Mouse (Mus musculus) stomach, embryonic 14.5 days (tissue): Measurements from ENCODE around the gene Rap2a. TPM values are rescaled to one million over a fixed set of nuclear protein-coding genes. Genes with fewer than 3 reads are reported as not detected.

Experiments used
- ATAC-seq: fragments of 200-750 bp; cut with Nextera tagmentation; 2 replicates; pipeline ENCODE4 v1.8.0; 2017; ENCODE audit warnings: low read depth, moderate TSS enrichment; ENCODE audit not compliant: insufficient number of reproducible peaks, insufficient read depth, low FRiP score
- H3K27ac ChIP-seq: fragments of 300-500 bp; sonication (generic); 2 replicates; pipeline ENCODE4 v1.5.1; 2014; ENCODE audit warnings: mild to moderate bottlenecking, low read length, moderate library complexity, mixed read lengths
- H3K27me3 ChIP-seq: fragments of 300-500 bp; sonication (generic); 2 replicates; pipeline ENCODE4 v1.6.1; 2014; ENCODE audit warnings: low read length, control low read depth, mixed read lengths; ENCODE audit not compliant: control insufficient read depth, insufficient read depth
- H3K36me3 ChIP-seq: fragments of 300-500 bp; sonication (generic); 2 replicates; pipeline ENCODE4 v1.6.1; 2014; ENCODE audit warnings: mild to moderate bottlenecking, control low read depth, low read length, moderate library complexity, mixed read lengths; ENCODE audit not compliant: control insufficient read depth, insufficient read depth
- H3K4me1 ChIP-seq: fragments of 300-500 bp; sonication (generic); 2 replicates; pipeline ENCODE4 v1.6.1; 2014; ENCODE audit warnings: low read length, control low read depth, mixed read lengths; ENCODE audit not compliant: control insufficient read depth, insufficient read depth
- H3K4me2 ChIP-seq: fragments of 300-500 bp; sonication (generic); replicated peaks from 2 replicates; pipeline ENCODE4 v1.6.1; 2014; ENCODE audit warnings: low read depth, low read length, control low read depth
- H3K4me3 ChIP-seq: fragments of 300-500 bp; sonication (generic); 2 replicates; pipeline ENCODE4 v1.5.1; 2014; ENCODE audit warnings: low read depth, low read length, control low read depth
- H3K9ac ChIP-seq: fragments of 300-500 bp; sonication (generic); replicated peaks from 2 replicates; pipeline ENCODE4 v1.6.1; 2014; ENCODE audit warnings: low read depth, mild to moderate bottlenecking, control low read depth, low read length, moderate library complexity, mixed read lengths
- H3K9me3 ChIP-seq: fragments of 300-500 bp; sonication (generic); 2 replicates; pipeline ENCODE4 v1.6.1; 2016; ENCODE audit warnings: low read depth, low read length, control low read depth; ENCODE audit not compliant: control insufficient read depth
- WGBS: fragments of 180-500 bp; shearing (Covaris S2); extraction: QIAGEN DNeasy Blood & Tissue Kit; methylation state at CpG from one replicate; pipeline ENCODE4 v1.1.7; 2014; 5-methylcytosine and 5-hydroxymethylcytosine counted together
- polyA plus RNA-seq: library from polyadenylated mRNA; unstranded; fragments of >200 nt; fragmentation: Nextera tagmentation; extraction: Ambion mirVana; gene quantifications from 2 replicates; pipeline ENCODE4 v1.2.1, GENCODE M21; 2014

The Rap2a gene
- polyA plus RNA-seq = 11.9 and 13.0 TPM in 2 replicates

DNA sequence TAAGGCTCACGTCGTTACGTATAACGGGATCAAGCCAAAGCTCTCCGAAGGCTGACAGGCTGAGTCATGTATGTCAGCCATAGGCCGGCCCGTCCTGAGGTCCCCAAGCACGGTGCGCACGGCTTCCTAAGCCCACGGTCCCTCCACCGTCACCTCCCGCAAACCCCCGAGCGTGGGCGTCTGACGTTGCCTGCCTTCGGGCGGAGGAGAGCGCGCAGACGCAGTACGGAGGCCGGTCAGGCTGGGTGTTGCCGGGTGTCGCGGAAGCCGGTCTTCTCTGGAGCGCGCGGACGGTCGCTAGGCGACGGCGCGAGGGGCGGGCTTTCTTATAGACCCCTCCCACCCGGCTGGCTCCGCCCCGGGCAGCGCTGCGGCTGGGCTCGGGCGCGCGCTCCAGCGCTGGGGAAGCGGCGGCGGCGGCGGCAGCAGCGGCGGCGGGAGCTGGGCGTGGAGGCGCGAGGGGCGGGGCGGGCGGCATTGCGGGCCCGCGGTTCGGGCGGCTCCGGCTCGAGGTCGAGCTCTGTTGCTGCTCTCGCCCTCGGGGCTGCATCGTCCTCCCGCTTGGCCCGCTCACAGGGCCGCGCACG lies at the start of gene Rap2a:
Gene Rap2a (plus strand): TSS at position 463 of the 587 bp plus-strand sequence.
- peak within 1 kb of the TSS; percentile 91 for H3K27ac ChIP-seq
- H3K36me3 ChIP-seq = no peaks in the 10 kb centered on the region
- no peaks in the 10 kb centered on the region for H3K9me3 ChIP-seq
- peaks cover 9% of the 10 kb centered on the region for H3K4me1 ChIP-seq
- H3K4me3 ChIP-seq = peak within 1 kb of the TSS; percentile 82
- peak; percentile 90 for ATAC-seq
- peak within 1 kb of the TSS; percentile 84 for H3K9ac ChIP-seq
- peak within 1 kb of the TSS; percentile 53 for H3K4me2 ChIP-seq
- H3K27me3 ChIP-seq = no peaks in the 10 kb centered on the region
- under 1% methylated on average over 76 of the region's 78 CpGs for WGBS

DNA sequence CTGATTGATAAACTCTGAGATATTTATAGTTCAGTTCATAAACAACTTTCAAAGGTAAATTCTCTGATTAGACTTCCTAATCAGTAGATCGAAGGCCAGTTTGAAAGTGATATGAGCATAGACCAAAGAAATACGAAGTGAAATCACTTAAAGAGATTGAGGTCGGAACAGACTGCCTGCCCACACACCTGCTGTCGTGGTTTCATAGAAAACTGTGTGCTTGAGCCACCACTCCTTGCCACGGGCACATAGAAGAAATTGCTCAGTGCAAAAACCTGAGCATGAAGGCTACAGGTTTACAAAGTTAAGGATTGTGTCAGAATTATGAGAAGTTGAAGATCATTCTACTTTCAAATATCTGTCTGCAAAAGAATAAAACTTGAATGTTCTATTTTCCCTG lies 49.7 kb upstream of the Rap2a start:
- no peak for ATAC-seq
- no peak overlapping the region for H3K27ac ChIP-seq
- WGBS = 84% methylated on average over 5 of the region's 5 CpGs

DNA sequence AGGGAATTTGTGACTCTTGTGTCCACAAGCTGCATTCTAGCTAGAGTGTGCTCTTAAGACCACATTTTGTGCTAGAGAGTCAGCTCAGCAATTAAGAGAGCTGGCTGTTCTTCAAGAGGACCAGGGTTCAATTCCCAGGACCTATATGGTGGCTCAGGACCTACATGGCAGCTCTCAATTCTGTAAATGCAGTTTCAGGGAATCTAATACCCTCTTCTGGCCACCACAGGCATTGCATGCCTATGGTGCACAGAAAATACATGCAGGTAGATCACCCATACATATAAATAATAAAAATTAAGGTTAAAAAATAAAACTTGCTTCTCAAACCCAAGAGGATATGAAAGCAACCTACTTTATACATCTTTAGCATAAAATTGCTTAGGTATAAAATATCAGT lies 45.5 kb upstream of the Rap2a start:
- Histone ChIP-seq H3K9me3 (no peaks in the 10 kb centered on the region), H3K4me2 (no peak overlapping the region), H3K27ac (no peak overlapping the region), H3K4me3 (no peak overlapping the region), H3K27me3 (no peaks in the 10 kb centered on the region), H3K36me3 (peaks cover 4% of the 10 kb centered on the region; the same call in 1 of the 2 replicates), H3K9ac (no peak overlapping the region), H3K4me1 (no peaks in the 10 kb centered on the region)
- no peak for ATAC-seq

More for the DNA sequence above, 49.7 kb upstream of the Rap2a start:
- Histone ChIP-seq H3K4me3 (no peak overlapping the region), H3K4me2 (no peak overlapping the region), H3K36me3 (peaks cover 28% of the 10 kb centered on the region), H3K27me3 (no peaks in the 10 kb centered on the region), H3K4me1 (no peaks in the 10 kb centered on the region), H3K9ac (no peak overlapping the region), H3K9me3 (peaks cover 9% of the 10 kb centered on the region; the same call in 1 of the 2 replicates)

DNA sequence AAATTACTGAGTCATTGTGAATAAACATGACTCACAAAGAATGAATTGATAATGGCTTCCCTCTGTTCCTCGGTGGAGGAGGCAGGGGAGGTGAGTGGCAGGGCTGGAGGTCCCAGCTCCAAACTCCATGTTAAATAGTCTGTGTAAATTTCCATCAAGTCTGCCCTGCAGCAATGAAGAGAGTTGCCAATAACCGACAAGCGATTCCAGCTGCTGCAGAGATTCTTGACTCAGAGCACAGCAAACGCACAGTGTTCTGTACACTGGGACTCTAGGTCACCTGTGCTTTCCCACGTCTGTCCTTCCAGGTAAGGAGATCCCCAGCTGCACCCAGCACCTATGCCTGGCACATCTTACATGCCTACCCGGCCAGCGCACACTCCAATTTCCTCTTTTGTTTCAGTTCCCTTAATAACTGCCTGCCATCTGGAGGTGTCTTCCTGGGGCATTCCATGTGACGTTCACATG lies 44.3 kb upstream of the Rap2a start:
- Histone ChIP-seq H3K27me3 (no peaks in the 10 kb centered on the region), H3K9ac (no peak overlapping the region), H3K4me1 (no peaks in the 10 kb centered on the region), H3K4me2 (no peak overlapping the region), H3K27ac (no peak overlapping the region), H3K36me3 (peaks cover 4% of the 10 kb centered on the region; the same call in 1 of the 2 replicates), H3K9me3 (no peaks in the 10 kb centered on the region), H3K4me3 (no peak overlapping the region)
- WGBS = 78% methylated on average over 8 of the region's 8 CpGs
- ATAC-seq = no peak

DNA sequence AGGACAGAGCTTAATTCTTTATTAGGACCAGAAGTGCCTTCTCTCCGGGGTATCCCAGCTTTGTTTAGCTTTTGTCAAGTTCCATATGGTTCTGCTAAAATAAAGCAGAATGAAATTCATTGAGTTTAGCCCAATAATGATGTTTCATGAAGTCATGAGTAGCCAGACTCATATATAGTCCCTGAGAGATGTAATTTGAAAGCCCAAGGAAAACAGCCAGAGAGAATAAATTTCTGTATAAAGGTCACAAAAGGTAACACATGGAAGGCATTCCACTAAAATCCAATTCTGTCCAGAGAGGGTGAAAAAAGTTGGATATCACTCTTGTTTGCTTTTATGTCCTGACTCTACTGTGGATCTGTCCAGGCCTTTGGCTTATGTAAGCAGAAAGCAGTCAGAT lies 43.4 kb upstream of the Rap2a start:
- WGBS = 47% methylated on average over 1 of the region's 1 CpGs
- Histone ChIP-seq H3K36me3 (no peaks in the 10 kb centered on the region; the same call in 1 of the 2 replicates), H3K4me3 (no peak overlapping the region), H3K9ac (no peak overlapping the region), H3K27ac (no peak overlapping the region), H3K9me3 (no peaks in the 10 kb centered on the region), H3K4me1 (no peaks in the 10 kb centered on the region), H3K4me2 (no peak overlapping the region), H3K27me3 (no peaks in the 10 kb centered on the region)
- no peak for ATAC-seq

DNA sequence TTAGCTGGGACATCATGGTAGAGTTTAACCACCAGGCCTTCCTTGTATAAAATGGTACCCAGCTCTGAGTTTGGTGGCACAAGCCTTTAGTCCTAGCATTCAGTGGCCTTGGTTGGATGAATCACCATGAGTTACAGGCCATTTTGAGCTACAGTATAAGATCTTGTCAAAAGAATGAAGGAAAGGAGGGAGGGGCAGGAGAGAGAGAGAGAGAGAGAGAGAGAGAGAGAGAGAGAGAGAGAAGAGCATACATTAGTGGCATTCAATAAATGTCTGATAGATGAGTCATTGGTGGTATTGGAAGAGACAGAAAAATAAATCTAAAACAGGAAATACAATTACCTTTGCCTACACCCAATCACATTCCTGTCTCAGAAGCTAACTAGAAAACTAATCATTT lies 37.5 kb upstream of the Rap2a start:
- no peak overlapping the region for H3K4me2 ChIP-seq
- H3K27me3 ChIP-seq = no peaks in the 10 kb centered on the region
- H3K27ac ChIP-seq = no peak overlapping the region
- no peaks in the 10 kb centered on the region for H3K36me3 ChIP-seq
- ATAC-seq = no peak
- no peak overlapping the region for H3K4me3 ChIP-seq
- no peaks in the 10 kb centered on the region for H3K9me3 ChIP-seq
- no peak overlapping the region for H3K9ac ChIP-seq
- H3K4me1 ChIP-seq = no peaks in the 10 kb centered on the region

DNA sequence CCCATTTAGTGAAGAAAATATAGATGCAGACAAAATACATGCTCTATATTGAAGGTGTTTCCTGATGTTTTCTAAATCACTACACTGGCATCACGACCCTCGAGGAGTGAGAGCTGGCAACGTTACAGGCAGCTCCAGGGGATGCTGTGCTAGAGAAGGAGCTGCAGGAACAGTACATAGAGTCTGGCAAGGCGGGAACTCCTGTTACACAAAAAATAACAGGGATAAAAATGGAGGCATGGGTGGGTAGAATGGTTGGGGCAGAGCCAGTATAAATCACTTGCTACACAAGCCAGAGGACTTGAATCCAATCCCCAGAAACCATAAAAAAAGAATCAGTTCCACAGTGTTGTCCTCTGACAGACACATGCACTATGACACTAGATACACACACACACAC lies 37.0 kb upstream of the Rap2a start:
- Histone ChIP-seq H3K4me2 (no peak overlapping the region), H3K4me1 (no peaks in the 10 kb centered on the region), H3K9me3 (no peaks in the 10 kb centered on the region), H3K9ac (no peak overlapping the region), H3K4me3 (no peak overlapping the region), H3K27ac (no peak overlapping the region), H3K27me3 (no peaks in the 10 kb centered on the region), H3K36me3 (no peaks in the 10 kb centered on the region)
- WGBS = 79% methylated on average over 4 of the region's 4 CpGs
- ATAC-seq = no peak

DNA sequence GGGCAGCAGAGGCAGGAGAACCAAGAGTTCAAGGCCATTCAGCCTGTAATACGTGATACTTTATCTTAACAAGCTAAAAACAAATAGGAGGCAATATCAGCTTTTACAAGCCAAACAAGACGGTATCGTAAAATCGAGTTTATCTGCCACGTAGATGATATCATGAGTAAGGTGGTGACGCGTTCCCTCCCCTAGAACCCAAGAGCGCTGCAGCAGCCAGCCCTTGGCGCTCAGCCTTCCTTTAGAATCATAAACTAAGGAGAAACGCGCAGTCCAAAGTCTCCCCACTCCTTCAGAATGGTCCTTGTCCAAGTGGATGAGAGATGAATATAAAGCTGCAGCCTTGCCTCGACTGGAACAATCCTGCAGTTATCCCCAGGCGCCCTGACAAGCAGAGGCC lies 36.4 kb upstream of the Rap2a start:
- Histone ChIP-seq H3K27me3 (no peaks in the 10 kb centered on the region), H3K4me2 (no peak overlapping the region), H3K9ac (no peak overlapping the region), H3K4me1 (no peaks in the 10 kb centered on the region), H3K36me3 (no peaks in the 10 kb centered on the region), H3K4me3 (no peak overlapping the region), H3K9me3 (no peaks in the 10 kb centered on the region), H3K27ac (no peak overlapping the region)
- WGBS = 90% methylated on average over 13 of the region's 13 CpGs
- no peak for ATAC-seq

DNA sequence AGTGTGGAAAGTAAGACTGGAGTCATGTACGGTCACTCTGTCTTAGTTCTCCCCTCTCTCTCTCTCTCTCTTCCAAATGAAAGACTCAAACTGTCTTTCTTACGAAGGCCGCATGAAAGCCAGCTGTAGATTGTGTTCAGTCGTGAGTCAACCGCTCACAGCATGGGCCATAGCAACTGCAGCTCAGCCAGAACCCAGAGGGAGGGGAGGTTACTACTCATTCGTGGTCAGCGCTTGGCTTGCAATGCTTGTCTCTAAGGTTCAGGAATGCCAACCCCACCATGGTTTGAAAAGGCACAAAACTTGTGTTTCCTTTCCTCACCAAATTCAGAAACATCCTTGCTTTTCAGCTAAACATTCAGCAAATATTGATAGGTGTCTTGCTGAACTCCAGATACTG lies 24.0 kb upstream of the Rap2a start:
- no peaks in the 10 kb centered on the region for H3K27me3 ChIP-seq
- ATAC-seq = no peak
- H3K4me1 ChIP-seq = no peaks in the 10 kb centered on the region
- H3K36me3 ChIP-seq = no peaks in the 10 kb centered on the region
- H3K4me2 ChIP-seq = no peak overlapping the region
- H3K27ac ChIP-seq = no peak overlapping the region
- H3K9ac ChIP-seq = no peak overlapping the region
- no peak overlapping the region for H3K4me3 ChIP-seq
- H3K9me3 ChIP-seq = no peaks in the 10 kb centered on the region
- 91% methylated on average over 7 of the region's 7 CpGs for WGBS
